Mouse (Mus musculus) left cerebral cortex, postnatal 4 days (tissue): ENCODE data around the gene Gm21812. TPM values are rescaled to one million over a fixed set of nuclear protein-coding genes. Genes with fewer than 3 reads are reported as not detected.
"Not testable (repeated sequence)": the region's sequence is repeated elsewhere in the genome, so short reads cannot be mapped to it uniquely, and the experiment has no call there.

Experiments used
- DNase-seq: peaks from one replicate; pipeline ENCODE4 v3.0.0-alpha.2; 2022
- intact Hi-C: fragments of 180-260 bp; cut with DNase I; formaldehyde crosslinking; loops from one replicate; pipeline ENCODE4 v1.15.1; 2025
- total RNA-seq, 2 experiments: library from RNA; stranded (reverse); gene quantifications; 2 replicates each; pipeline ENCODE4 v1.2.3; 2021

Gm21812 gene
- not detected for total RNA-seq

DNA sequence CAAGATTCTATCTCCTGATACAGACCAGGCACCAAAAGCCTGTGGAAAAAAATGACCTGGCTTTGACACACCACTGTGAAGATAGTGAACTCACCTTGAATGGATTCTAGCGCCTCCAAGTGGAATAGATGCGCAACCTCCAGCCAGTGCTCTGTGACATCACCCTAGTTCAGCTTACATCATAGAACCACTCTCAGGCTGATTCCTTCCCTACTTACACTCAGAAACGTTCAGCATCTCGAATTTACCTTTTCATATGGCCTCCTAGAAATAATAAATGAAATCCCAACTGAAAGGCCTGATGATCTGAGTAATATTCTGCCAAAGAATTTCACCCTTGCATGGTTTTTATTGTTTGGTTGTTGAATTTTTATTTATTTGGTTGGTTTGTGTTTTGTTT, at the start of gene Gm21812:
Gm21812 (minus strand) TSS at position 101 of the 400 bp plus-strand sequence.
- DNase-seq, intact Hi-C loops: not testable (repeated sequence)

Other genes starting within 250 kb of the Gm21812 start
- not detected for gene Gm21292, start 213.3 kb downstream of the Gm21812 start, total RNA-seq
- not detected for gene Gm21721, start 145.0 kb downstream of the Gm21812 start, total RNA-seq
- gene Gm21874, start 69.0 kb upstream of the Gm21812 start, total RNA-seq = not detected